Comparison of ENCODE assay signal across 9 mouse cellular contexts in the genomic region with DNA sequence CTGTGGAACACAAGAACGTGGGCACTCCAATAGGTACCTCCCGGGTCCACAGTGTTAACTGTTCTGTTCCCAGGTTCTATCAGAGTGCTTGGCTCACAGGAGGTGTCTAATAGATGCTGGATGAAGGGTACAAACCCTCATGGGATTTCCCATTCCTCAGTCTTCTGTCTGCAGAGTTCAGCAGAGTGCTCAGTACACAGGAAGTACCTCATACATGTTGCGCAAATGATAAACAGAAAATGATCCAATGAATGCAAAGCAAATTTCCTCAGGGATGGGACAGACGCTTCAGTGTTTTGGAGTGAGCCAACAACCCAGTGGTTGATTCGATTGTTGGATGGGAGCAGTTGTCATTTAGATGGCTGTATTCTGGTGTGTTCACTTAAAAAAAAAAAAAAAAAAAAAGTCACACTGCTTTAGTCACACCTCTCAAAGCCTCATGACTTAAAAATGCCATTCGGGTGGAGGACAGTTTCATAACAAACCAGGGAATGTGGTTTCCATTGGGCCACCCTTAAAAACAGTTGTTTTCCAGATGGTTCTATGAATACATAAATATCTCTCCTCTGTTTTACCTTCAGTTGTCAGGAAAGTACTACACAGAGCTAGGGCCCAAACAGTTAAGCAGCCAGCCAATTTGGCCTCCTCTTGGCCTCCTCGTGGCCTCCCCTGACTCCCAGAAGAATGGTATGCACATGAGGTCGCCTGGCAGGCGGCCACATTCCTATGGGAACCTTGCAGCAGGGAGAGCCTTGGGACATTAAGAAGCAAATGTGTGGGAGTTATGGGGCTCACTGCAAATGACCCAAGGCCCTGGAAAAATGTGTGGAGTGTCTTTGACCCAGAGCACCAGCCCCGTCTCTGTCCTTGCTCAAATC.
DNase-seq lines count a peak whose midpoint lies in the region; ATAC-seq and TF ChIP-seq lines count a peak whose summit lies in the region.
"Had no signal": no experiment of that assay in that cellular context is flagged by ENCODE, and none has a peak within 500 bp of the region (broad histone marks: within the 10 kb centered on the region; RNA-seq: fewer than 3 reads in every experiment).

No protein-coding gene starts in this region.

- H3K9me3 ChIP-seq in liver, embryonic 12.5 days (replicated peaks), result no peaks in the 10 kb centered on the region
- H3K9me3 ChIP-seq in kidney, embryonic 16.5 days (ENCODE audit: low read length), result no peaks in the 10 kb centered on the region
- H3K9me3 ChIP-seq: limb, embryonic 12.5 days had no signal

- no peaks in the 10 kb centered on the region for H3K79me2 ChIP-seq in liver, adult 2 months (ENCODE audit: control insufficient read depth, insufficient read depth, low read length)

- no peak overlapping the region for H3K9ac ChIP-seq in liver, adult 2 months (ENCODE audit: low read depth, low read length)
- H3K9ac ChIP-seq in liver, embryonic 12.5 days, result no peak overlapping the region
- no peak overlapping the region for H3K9ac ChIP-seq in kidney, embryonic 16.5 days (replicated peaks; ENCODE audit: low read length)
- H3K9ac ChIP-seq: limb, embryonic 12.5 days had no signal

- TF ChIP-seq CTCF in liver, adult 2 months (IDR thresholded peaks at IDR 0.05; ENCODE audit: low read depth, low read length), result no peak

- no peaks in the 10 kb centered on the region for H3K36me3 ChIP-seq in liver, adult 2 months (ENCODE audit: control insufficient read depth, insufficient read depth, low read length)
- no peaks in the 10 kb centered on the region for H3K36me3 ChIP-seq in liver, embryonic 12.5 days
- H3K36me3 ChIP-seq in kidney, embryonic 16.5 days (ENCODE audit: insufficient read depth, low read length), result no peaks in the 10 kb centered on the region
- H3K36me3 ChIP-seq: limb, embryonic 12.5 days had no signal

- H3K27me3 ChIP-seq in liver, adult 2 months (ENCODE audit: control insufficient read depth, insufficient read depth, low read length), result no peaks in the 10 kb centered on the region
- no peaks in the 10 kb centered on the region for H3K27me3 ChIP-seq in liver, embryonic 12.5 days (replicated peaks)
- no peaks in the 10 kb centered on the region for H3K27me3 ChIP-seq in kidney, embryonic 16.5 days (ENCODE audit: insufficient read depth, low read length)
- H3K27me3 ChIP-seq: limb, embryonic 12.5 days had no signal

- ATAC-seq in liver, embryonic 12.5 days, result no peak
- ATAC-seq in kidney, embryonic 16.5 days (ENCODE audit: low FRiP score, low TSS enrichment), result peak; percentile 84

- no peak overlapping the region for H3K4me2 ChIP-seq in liver, embryonic 12.5 days
- H3K4me2 ChIP-seq in kidney, embryonic 16.5 days (replicated peaks; ENCODE audit: low read depth, low read length), result no peak overlapping the region
- H3K4me2 ChIP-seq: limb, embryonic 12.5 days had no signal

- WGBS in liver, adult 2 months, result 75% methylated on average over 10 of the region's 10 CpGs
- 49% methylated on average over 10 of the region's 10 CpGs for WGBS in liver, embryonic 12.5 days (ENCODE audit: insufficient replicate concordance)
- 46% methylated on average over 10 of the region's 10 CpGs for WGBS in kidney, embryonic 16.5 days

- TF ChIP-seq POLR2A in liver, adult 2 months (IDR thresholded peaks at IDR 0.05; ENCODE audit: extremely low read depth, insufficient read depth, low read length), result no peak

- H3K4me1 ChIP-seq in liver, adult 2 months (ENCODE audit: control insufficient read depth, insufficient read depth, low read length), result peaks cover 1% of the 10 kb centered on the region; the same call in 1 of the 2 replicates
- H3K4me1 ChIP-seq in liver, embryonic 12.5 days, result no peaks in the 10 kb centered on the region
- peaks cover 20% of the 10 kb centered on the region for H3K4me1 ChIP-seq in kidney, embryonic 16.5 days (ENCODE audit: insufficient read depth, low read length)

- peak; percentile 26 for DNase-seq in liver, adult 2 months (ENCODE audit: extremely low read depth, low read depth, low spot score)
- DNase-seq in forelimb bud, embryonic 11.5 days (ENCODE audit: low read depth, low spot score), result peak; percentile 24
- peak; percentile 75 for DNase-seq in ovary, postnatal 36 days (ENCODE audit: low spot score)
- DNase-seq in layer of hippocampus, postnatal 36 days, result no peak
- no peak for DNase-seq in layer of hippocampus, postnatal 25 days (ENCODE audit: extremely low spot score in 1 of 2, low spot score in 1 of 2)
- DNase-seq in right cerebral cortex, postnatal 36 days (ENCODE audit: low spot score in 2 of 2), result no peak

- H3K27ac ChIP-seq in liver, adult 2 months (replicated peaks; ENCODE audit: insufficient read depth, low read depth, low read length), result no peak overlapping the region
- H3K27ac ChIP-seq in liver, embryonic 12.5 days, result no peak overlapping the region
- H3K27ac ChIP-seq in kidney, embryonic 16.5 days (ENCODE audit: low read length), result peak overlapping the region; percentile 86
- H3K27ac ChIP-seq: limb, embryonic 12.5 days had no signal

- H3K4me3 ChIP-seq in liver, adult 2 months (ENCODE audit: insufficient read depth, low read depth, low read length), result no peak overlapping the region
- no peak overlapping the region for H3K4me3 ChIP-seq in liver, embryonic 12.5 days
- H3K4me3 ChIP-seq in kidney, embryonic 16.5 days (ENCODE audit: low read length), result no peak overlapping the region
- H3K4me3 ChIP-seq: limb, embryonic 12.5 days had no signal

Comparison
In these comparisons a context has a peak if more than half of its experiments do, and no peak if none do; other contexts are left out.
1. DNase-seq: peak in liver, adult 2 months (single experiment), forelimb bud, embryonic 11.5 days (single experiment) and ovary, postnatal 36 days (single experiment); none in layer of hippocampus, postnatal 36 days (0 of 2), layer of hippocampus, postnatal 25 days (0 of 2) and right cerebral cortex, postnatal 36 days (0 of 2).